Mouse (Mus musculus) CH12.LX (cell line): ENCODE results near the gene Ppp4r3b. TPM values are rescaled to one million over a fixed set of nuclear protein-coding genes. Genes with fewer than 3 reads are reported as not detected.

Experiments
- DNase-seq: peaks from one replicate; pipeline ENCODE4 v3.0.0-alpha.2; 2013; ENCODE audit errors: extremely low read depth
- H3K27ac ChIP-seq: 2 replicates; pipeline ENCODE4 v1.5.1; 2012; ENCODE audit warnings: low read depth, mild to moderate bottlenecking, control low read depth, moderate library complexity; ENCODE audit not compliant: insufficient read depth
- H3K27me3 ChIP-seq: replicated peaks from 2 replicates; pipeline ENCODE3; 2012; ENCODE audit warnings: inconsistent platforms
- H3K36me3 ChIP-seq, 2 experiments: replicated peaks in 1 of 2; 2 replicates each; pipeline versions ENCODE3 to v1.6.1; 2012; ENCODE audit warnings: inconsistent platforms in 1 of 2, low read length in 1 of 2, mild to moderate bottlenecking in 1 of 2, mixed read lengths in 1 of 2, moderate library complexity in 1 of 2; ENCODE audit not compliant: control insufficient read depth in 1 of 2, insufficient read depth in 1 of 2
- H3K4me1 ChIP-seq, 2 experiments: 2 replicates each; pipeline ENCODE4 v1.6.1; 2012; ENCODE audit warnings: inconsistent platforms in 1 of 2, moderate library complexity in 1 of 2; ENCODE audit not compliant: insufficient read depth in 2 of 2, control insufficient read depth in 1 of 2
- H3K4me2 ChIP-seq: 2 replicates; pipeline ENCODE4 v1.6.1; 2012; ENCODE audit warnings: low read depth, mild to moderate bottlenecking, control low read depth; ENCODE audit not compliant: poor library complexity, insufficient read depth, severe bottlenecking
- H3K4me3 ChIP-seq, 3 experiments: fragments of 150-350 bp in 1 of 3; sonication (generic) in 1 of 3; replicated peaks in 1 of 3; 2 replicates each; pipeline versions ENCODE3 to v1.5.1; 2011 to 2012; ENCODE audit warnings: low read depth in 2 of 3, low read length in 2 of 3, mild to moderate bottlenecking in 2 of 3, moderate library complexity in 2 of 3, control low read depth in 1 of 3, improper control_type of control experiment in 1 of 3, inconsistent platforms in 1 of 3, mixed read lengths in 1 of 3; ENCODE audit not compliant: poor library complexity in 1 of 3
- H3K79me2 ChIP-seq: replicated peaks from 2 replicates; pipeline ENCODE4 v1.6.1; 2012; ENCODE audit warnings: mild to moderate bottlenecking, moderate library complexity; ENCODE audit not compliant: control insufficient read depth, poor library complexity, insufficient read depth, severe bottlenecking; ENCODE audit errors: extremely low read depth
- H3K9ac ChIP-seq: 2 replicates; pipeline ENCODE4 v1.6.1; 2012; ENCODE audit warnings: low read depth, mild to moderate bottlenecking, control low read depth, moderate library complexity; ENCODE audit not compliant: insufficient read depth
- H3K9me3 ChIP-seq: replicated peaks from 2 replicates; pipeline ENCODE3; 2012; ENCODE audit warnings: low read length, inconsistent platforms, mixed read lengths
- BHLHE40 ChIP-seq: IDR thresholded peaks from 2 replicates; pipeline ENCODE4 v1.6.1; 2011; ENCODE audit warnings: mild to moderate bottlenecking, low read depth, low read length, improper control_type of control experiment
- CHD1 ChIP-seq: IDR thresholded peaks from 2 replicates; pipeline ENCODE4 v1.6.1; 2012; ENCODE audit warnings: low read depth, low read length, improper control_type of control experiment, inconsistent platforms
- CHD2 ChIP-seq: IDR thresholded peaks from 2 replicates; pipeline ENCODE4 v1.6.1; 2011; ENCODE audit warnings: low read length, improper control_type of control experiment
- CTCF ChIP-seq, 2 experiments: IDR thresholded peaks in 1 of 2; conservative IDR thresholded peaks in 1 of 2; 2 replicates each; pipeline ENCODE4 v1.5.1; 2011 to 2012; ENCODE audit warnings: low read depth in 2 of 2, low read length in 2 of 2, improper control_type of control experiment in 1 of 2, inconsistent platforms in 1 of 2, mild to moderate bottlenecking in 1 of 2, moderate library complexity in 1 of 2
- E2F4 ChIP-seq: IDR thresholded peaks from 2 replicates; pipeline ENCODE4 v1.6.1; 2011; ENCODE audit warnings: low read depth, low read length, improper control_type of control experiment; ENCODE audit not compliant: insufficient replicate concordance
- ELF1 ChIP-seq: IDR thresholded peaks from 2 replicates; pipeline ENCODE4 v1.6.1; 2014; ENCODE audit warnings: low read depth, mild to moderate bottlenecking, inconsistent platforms, low read length, improper control_type of control experiment
- EP300 ChIP-seq: IDR thresholded peaks from 2 replicates; pipeline ENCODE4 v1.6.1; 2011; ENCODE audit warnings: low read length, improper control_type of control experiment
- ETS1 ChIP-seq: conservative IDR thresholded peaks from 2 replicates; pipeline ENCODE4 v1.6.1; 2012; ENCODE audit warnings: low read depth, mild to moderate bottlenecking, inconsistent platforms, low read length, improper control_type of control experiment, moderate library complexity
- GABPA ChIP-seq: IDR thresholded peaks from 2 replicates; pipeline ENCODE4 v1.6.1; 2012; ENCODE audit warnings: low read depth, low read length, improper control_type of control experiment, inconsistent platforms; ENCODE audit not compliant: insufficient replicate concordance
- HCFC1 ChIP-seq: IDR thresholded peaks from 2 replicates; pipeline ENCODE4 v1.6.1; 2012; ENCODE audit warnings: low read depth, mild to moderate bottlenecking, inconsistent platforms, low read length, improper control_type of control experiment
- IRF4 ChIP-seq: IDR thresholded peaks from 2 replicates; pipeline ENCODE4 v1.6.1; 2014; ENCODE audit warnings: low read depth, mild to moderate bottlenecking, inconsistent platforms, low read length, improper control_type of control experiment
- JUN ChIP-seq: IDR thresholded peaks from 2 replicates; pipeline ENCODE4 v1.6.1; 2011; ENCODE audit warnings: low read depth, mild to moderate bottlenecking, low read length, improper control_type of control experiment, moderate library complexity; ENCODE audit not compliant: insufficient read depth
- JUND ChIP-seq: conservative IDR thresholded peaks from 2 replicates; pipeline ENCODE4 v1.6.1; 2011; ENCODE audit warnings: low read depth, low read length, improper control_type of control experiment
- KAT2A ChIP-seq: IDR thresholded peaks from 2 replicates; pipeline ENCODE4 v1.6.1; 2012; ENCODE audit warnings: low read length, improper control_type of control experiment, inconsistent platforms; ENCODE audit not compliant: insufficient replicate concordance
- MAFK ChIP-seq: IDR thresholded peaks from 2 replicates; pipeline ENCODE4 v1.6.1; 2011; ENCODE audit warnings: low read length, improper control_type of control experiment; ENCODE audit not compliant: insufficient replicate concordance
- MAX ChIP-seq: IDR thresholded peaks from 2 replicates; pipeline ENCODE4 v1.6.1; 2011; ENCODE audit warnings: low read length, improper control_type of control experiment
- MAZ ChIP-seq: IDR thresholded peaks from 2 replicates; pipeline ENCODE4 v1.6.1; 2012; ENCODE audit warnings: low read depth, mild to moderate bottlenecking, inconsistent platforms, low read length, improper control_type of control experiment, moderate library complexity
- MEF2A ChIP-seq: IDR thresholded peaks from 2 replicates; pipeline ENCODE4 v1.6.1; 2014; ENCODE audit warnings: low read depth, mild to moderate bottlenecking, inconsistent platforms, low read length, improper control_type of control experiment, borderline replicate concordance
- MXI1 ChIP-seq: IDR thresholded peaks from 2 replicates; pipeline ENCODE4 v1.6.1; 2011; ENCODE audit warnings: mild to moderate bottlenecking, low read depth, low read length, improper control_type of control experiment
- MYC ChIP-seq: IDR thresholded peaks from 2 replicates; pipeline ENCODE4 v1.6.1; 2011; ENCODE audit warnings: low read depth, mild to moderate bottlenecking, improper control_type of control experiment, low read length
- NELFE ChIP-seq: IDR thresholded peaks from 2 replicates; pipeline ENCODE4 v1.6.1; 2011; ENCODE audit warnings: low read depth, low read length, improper control_type of control experiment
- NRF1 ChIP-seq: IDR thresholded peaks from 2 replicates; pipeline ENCODE4 v1.6.1; 2014; ENCODE audit warnings: low read depth, mild to moderate bottlenecking, inconsistent platforms, low read length, improper control_type of control experiment, moderate library complexity
- PAX5 ChIP-seq: IDR thresholded peaks from 2 replicates; pipeline ENCODE4 v1.6.1; 2012; ENCODE audit warnings: low read length, inconsistent platforms, mixed read lengths
- POLR2A ChIP-seq: IDR thresholded peaks from 2 replicates; pipeline ENCODE4 v1.6.1; 2011; ENCODE audit warnings: low read depth, mild to moderate bottlenecking, improper control_type of control experiment, low read length
- POLR2AphosphoS2 ChIP-seq: IDR thresholded peaks from 2 replicates; pipeline ENCODE4 v1.6.1; 2011; ENCODE audit warnings: low read depth, low read length, improper control_type of control experiment
- RAD21 ChIP-seq: IDR thresholded peaks from 2 replicates; pipeline ENCODE4 v1.6.1; 2011; ENCODE audit warnings: low read depth, mild to moderate bottlenecking, low read length, improper control_type of control experiment, moderate library complexity
- RCOR1 ChIP-seq: conservative IDR thresholded peaks from 2 replicates; pipeline ENCODE4 v1.6.1; 2012; ENCODE audit warnings: low read depth, mild to moderate bottlenecking, inconsistent platforms, low read length, improper control_type of control experiment
- SIN3A ChIP-seq: IDR thresholded peaks from 2 replicates; pipeline ENCODE4 v1.6.1; 2012; ENCODE audit warnings: low read length, improper control_type of control experiment, inconsistent platforms
- SMC3 ChIP-seq: IDR thresholded peaks from 2 replicates; pipeline ENCODE4 v1.6.1; 2011; ENCODE audit warnings: low read depth, low read length, improper control_type of control experiment
- TBP ChIP-seq: conservative IDR thresholded peaks from 2 replicates; pipeline ENCODE4 v1.6.1; 2011; ENCODE audit warnings: low read depth, low read length, improper control_type of control experiment
- TCF12 ChIP-seq: IDR thresholded peaks from 2 replicates; pipeline ENCODE4 v1.6.1; 2014; ENCODE audit warnings: low read depth, mild to moderate bottlenecking, inconsistent platforms, low read length, improper control_type of control experiment
- UBTF ChIP-seq: IDR thresholded peaks from 2 replicates; pipeline ENCODE4 v1.6.1; 2012; ENCODE audit warnings: low read depth, mild to moderate bottlenecking, inconsistent platforms, low read length, improper control_type of control experiment, moderate library complexity
- USF1 ChIP-seq: IDR thresholded peaks from 2 replicates; pipeline ENCODE4 v1.6.1; 2014; ENCODE audit warnings: low read depth, mild to moderate bottlenecking, inconsistent platforms, low read length, improper control_type of control experiment
- USF2 ChIP-seq: conservative IDR thresholded peaks from 2 replicates; pipeline ENCODE4 v1.6.1; 2011; ENCODE audit warnings: low read depth, low read length, improper control_type of control experiment
- ZC3H11A ChIP-seq: IDR thresholded peaks from 2 replicates; pipeline ENCODE4 v1.6.1; 2012; ENCODE audit warnings: low read depth, mild to moderate bottlenecking, inconsistent platforms, low read length, improper control_type of control experiment
- ZKSCAN1 ChIP-seq: IDR thresholded peaks from 2 replicates; pipeline ENCODE4 v1.6.1; 2012; ENCODE audit warnings: low read depth, inconsistent platforms, low read length, improper control_type of control experiment, borderline replicate concordance
- ZMIZ1 ChIP-seq: IDR thresholded peaks from 2 replicates; pipeline ENCODE4 v1.6.1; 2012; ENCODE audit warnings: low read depth, mild to moderate bottlenecking, inconsistent platforms, low read length, improper control_type of control experiment
- ZNF384 ChIP-seq: IDR thresholded peaks from 2 replicates; pipeline ENCODE4 v1.6.1; 2012; ENCODE audit warnings: low read depth, low read length, improper control_type of control experiment, inconsistent platforms
- dilution Hi-C: fragments of 300-500 bp; cut with MboI; formaldehyde crosslinking; loops from 2 replicates; pipeline ENCODE4 v1.14.3; 2020; ENCODE audit warnings: low sequenced_read_pairs; ENCODE audit not compliant: extremely low pct_unique_long_range_greater_than_20kb, extremely low pct_ligation_motif_present
- in situ Hi-C: fragments of 300-500 bp; cut with MboI; formaldehyde crosslinking; loops from 3 replicates; pipeline ENCODE4 v1.14.3; 2019; ENCODE audit warnings: low sequenced_read_pairs, low pct_ligation_motif_present, low pct_unique_long_range_greater_than_20kb, mixed read lengths
- polyA plus RNA-seq: library from polyadenylated mRNA; unstranded; fragments of >175 nt; gene quantifications from 2 replicates; pipeline ENCODE4 v1.2.1, GENCODE M21; 2012; ENCODE audit warnings: low read depth; ENCODE audit not compliant: insufficient read length
- total RNA-seq, 2 experiments: library from RNA; depleted of rRNA; stranded (reverse); fragments of 300-350 nt in 1 of 2; fragments of >200 nt in 1 of 2; gene quantifications; 2 replicates each; pipeline ENCODE4 v1.2.3; 2012 to 2014

Ppp4r3b gene
- total RNA-seq (2012; rRNA removed) (95.5 and 104 TPM in 2 replicates), total RNA-seq (2014; rRNA removed) (127 and 161 TPM in 2 replicates), polyA plus RNA-seq (81.4 and 116 TPM in 2 replicates)

DNA sequence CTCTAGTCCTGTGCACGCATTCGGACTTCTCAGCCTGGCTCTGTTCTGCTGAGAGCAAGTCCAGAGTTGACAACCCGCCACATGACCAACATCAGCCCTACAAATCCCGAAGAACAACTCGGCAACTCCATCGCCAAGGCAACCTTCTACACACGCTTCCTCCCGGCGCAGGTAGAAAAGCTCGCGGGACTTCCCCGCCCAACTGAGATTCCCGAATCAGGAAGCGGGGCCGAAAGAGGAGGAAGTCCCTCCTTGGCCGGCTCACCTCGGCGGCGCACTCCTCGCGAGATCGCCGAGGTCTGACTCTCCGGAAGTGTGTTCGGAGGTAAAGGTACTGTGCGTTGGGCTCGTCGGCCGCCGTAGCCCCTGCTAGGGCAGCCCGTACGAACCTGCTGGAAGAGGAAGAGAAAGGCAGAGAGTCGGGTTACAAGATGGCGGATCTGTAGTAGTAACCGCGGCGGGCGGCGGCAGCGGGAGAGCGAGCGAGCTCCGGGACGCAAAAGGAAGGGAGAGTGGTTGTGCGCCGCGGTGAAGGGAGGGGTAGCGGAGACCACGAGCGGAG is at the start of gene Ppp4r3b:
Ppp4r3b (plus strand) TSS at position 328 of the 562 bp plus-strand sequence.
- Histone ChIP-seq H3K4me2 (peak within 1 kb of the TSS; percentile 98), H3K4me3 (peak within 1 kb of the TSS; percentile 87 to 99 (median 95)), H3K9ac (peak within 1 kb of the TSS; percentile 95), H3K9me3 (peaks cover 2% of the 10 kb centered on the region), H3K27me3 (no peaks in the 10 kb centered on the region), H3K36me3 (peaks cover 0 to 17% of the 10 kb centered on the region in 2 experiments), H3K4me1 (peaks cover 3 to 43% of the 10 kb centered on the region in 2 experiments; a peak in 3 of 4 replicates), H3K79me2 (peaks cover 36% of the 10 kb centered on the region), H3K27ac (peak within 1 kb of the TSS; percentile 90)
- in situ Hi-C loops (no loop called here), dilution Hi-C loops (no loop called here)
- peak; percentile 99 for DNase-seq
- TF ChIP-seq SMC3 (no peak), MYC (0 out of 2 replicates have a peak, but pooled peaks have one; percentile 53), MXI1 (peak; percentile 93), TCF12 (peak; percentile 94), GABPA (no peak; the same call in 1 of the 2 replicates), NELFE (peak; percentile 82), RAD21 (no peak), CHD2 (peak; percentile 100), UBTF (no peak), ZNF384 (no peak), JUN (no peak), RCOR1 (no peak), ETS1 (no peak), E2F4 (no peak), EP300 (no peak), PAX5 (no peak), ZMIZ1 (no peak), TBP (peak; percentile 67), CTCF (conservative IDR thresholded peaks at IDR 0.05 in 1 of 2, IDR thresholded peaks at IDR 0.05 in 1 of 2; ENCODE audit: low read depth in 2 of 2, low read length in 2 of 2) (no peak), SIN3A (peak; percentile 84), IRF4 (peak; percentile 42; the same call in 1 of the 2 replicates), KAT2A (peak; percentile 85; the same call in 1 of the 2 replicates), NRF1 (peak; percentile 62), MAFK (no peak), JUND (no peak), POLR2AphosphoS2 (peak; percentile 74), MAZ (no peak), ZKSCAN1 (no peak), MAX (peak; percentile 77), USF1 (no peak; the same call in 1 of the 2 replicates), ELF1 (peak; percentile 100), ZC3H11A (no peak), POLR2A (peak; percentile 87), USF2 (no peak), CHD1 (no peak; the same call in 1 of the 2 replicates), BHLHE40 (no peak), MEF2A (peak; percentile 58; the same call in 1 of the 2 replicates), HCFC1 (peak; percentile 93)
